Mouse (Mus musculus) heart, embryonic 11.5 days (tissue): Measurements from ENCODE around the gene Gm44. TPM values are rescaled to one million over a fixed set of nuclear protein-coding genes. Genes with fewer than 3 reads are reported as not detected.
"Not testable (repeated sequence)": the region's sequence is repeated elsewhere in the genome, so short reads cannot be mapped to it uniquely, and the experiment has no call there.

Source experiments
- ATAC-seq: fragments of 200-750 bp; cut with Nextera tagmentation; replicated peaks from 2 replicates; pipeline ENCODE4 v1.8.0; 2017; ENCODE audit warnings: moderate library complexity; ENCODE audit not compliant: insufficient number of reproducible peaks, low FRiP score, low TSS enrichment
- H3K27ac ChIP-seq: fragments of 300-500 bp; sonication (generic); 2 replicates; pipeline ENCODE4 v1.5.1; 2014; ENCODE audit warnings: mild to moderate bottlenecking, low read depth, low read length
- H3K27me3 ChIP-seq: fragments of 300-500 bp; sonication (generic); 2 replicates; pipeline ENCODE4 v1.6.1; 2014; ENCODE audit warnings: mild to moderate bottlenecking, low read length, mixed read lengths; ENCODE audit not compliant: control insufficient read depth, insufficient read depth
- H3K36me3 ChIP-seq: fragments of 300-500 bp; sonication (generic); 2 replicates; pipeline ENCODE4 v1.6.1; 2014; ENCODE audit warnings: mild to moderate bottlenecking, low read length, moderate library complexity, mixed read lengths; ENCODE audit not compliant: control insufficient read depth, insufficient read depth
- H3K4me1 ChIP-seq: fragments of 300-500 bp; sonication (generic); 2 replicates; pipeline ENCODE4 v1.6.1; 2014; ENCODE audit warnings: low read length; ENCODE audit not compliant: control insufficient read depth, insufficient read depth
- H3K4me2 ChIP-seq: fragments of 300-500 bp; sonication (generic); 2 replicates; pipeline ENCODE4 v1.6.1; 2014; ENCODE audit warnings: mild to moderate bottlenecking, moderate library complexity
- H3K4me3 ChIP-seq: fragments of 300-500 bp; sonication (generic); 2 replicates; pipeline ENCODE4 v1.5.1; 2014; ENCODE audit warnings: low read depth, low read length
- H3K9ac ChIP-seq: fragments of 300-500 bp; sonication (generic); 2 replicates; pipeline ENCODE4 v1.6.1; 2014; ENCODE audit warnings: mild to moderate bottlenecking, low read depth, low read length, moderate library complexity
- H3K9me3 ChIP-seq: fragments of 300-500 bp; sonication (generic); replicated peaks from 2 replicates; pipeline ENCODE4 v1.6.1; 2016; ENCODE audit warnings: low read length; ENCODE audit not compliant: control insufficient read depth
- WGBS: fragments of 180-500 bp; shearing (Covaris S2); extraction: QIAGEN DNeasy Blood & Tissue Kit; methylation state at CpG from one replicate; pipeline ENCODE4 v1.1.7; 2014; ENCODE audit not compliant: insufficient replicate concordance; 5-methylcytosine and 5-hydroxymethylcytosine counted together
- polyA plus RNA-seq: library from polyadenylated mRNA; unstranded; fragments of >200 nt; fragmentation: Nextera tagmentation; extraction: Ambion mirVana; gene quantifications from 2 replicates; pipeline ENCODE4 v1.2.1, GENCODE M21; 2014

The Gm44 gene
- polyA plus RNA-seq = not detected in 2 replicates

DNA sequence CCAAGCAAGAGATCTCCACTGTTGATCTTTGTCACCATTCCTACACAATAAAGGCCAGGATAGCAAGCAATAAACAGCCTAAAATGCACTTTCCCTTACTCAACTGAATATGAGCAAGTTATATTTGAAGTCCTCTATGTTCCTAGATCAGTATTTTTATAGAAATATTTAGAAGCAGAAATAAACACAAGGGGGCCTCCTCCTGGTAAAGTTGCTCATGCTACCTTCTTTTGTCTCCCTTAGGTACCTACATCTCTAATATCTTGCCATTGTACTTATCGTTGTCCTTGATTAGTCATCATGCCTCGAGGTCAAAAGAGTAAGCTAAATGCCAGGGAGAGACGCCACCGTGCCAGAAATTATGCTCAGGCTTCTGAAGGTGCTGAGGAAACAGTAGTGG, at the start of gene Gm44:
TSS of gene Gm44 (plus strand) at position 301 of the 400 bp plus-strand sequence.
- Histone ChIP-seq H3K9me3 (no peaks in the 10 kb centered on the region), H3K4me2 (no peak within 1 kb of the TSS), H3K4me1 (no peaks in the 10 kb centered on the region), H3K9ac (no peak within 1 kb of the TSS), H3K27ac (no peak within 1 kb of the TSS), H3K36me3 (no peaks in the 10 kb centered on the region), H3K4me3 (no peak within 1 kb of the TSS), H3K27me3 (no peaks in the 10 kb centered on the region)
- no peak for ATAC-seq
- 83% methylated on average over 4 of the region's 4 CpGs for WGBS

DNA sequence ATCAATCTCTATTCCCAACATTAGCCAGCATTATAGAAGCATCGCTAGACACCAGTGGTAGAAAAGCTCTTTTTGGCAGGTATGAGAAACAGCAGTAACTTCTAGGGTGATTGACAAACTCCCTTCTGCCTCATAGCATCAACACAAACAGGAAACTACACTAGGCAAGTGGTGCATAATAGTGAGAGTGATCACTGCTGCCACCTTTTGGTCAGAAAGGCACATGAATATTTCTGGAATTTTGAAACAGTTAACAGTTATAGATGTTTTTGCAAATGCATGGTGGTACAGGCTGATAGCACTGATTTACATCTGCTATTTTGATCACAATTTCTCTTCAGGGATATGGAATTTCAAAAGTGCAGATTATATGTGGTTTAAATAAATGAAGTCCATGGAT, 36.0 kb downstream of the Gm44 start:
- Histone ChIP-seq H3K36me3 (no peaks in the 10 kb centered on the region), H3K4me2 (no peak overlapping the region), H3K9me3 (no peaks in the 10 kb centered on the region), H3K27me3 (no peaks in the 10 kb centered on the region), H3K4me1 (no peaks in the 10 kb centered on the region), H3K4me3 (no peak overlapping the region), H3K9ac (no peak overlapping the region), H3K27ac (no peak overlapping the region)
- no peak for ATAC-seq
- 68% methylated on average over 1 of the region's 1 CpGs for whole genome bisulfite sequencing

DNA sequence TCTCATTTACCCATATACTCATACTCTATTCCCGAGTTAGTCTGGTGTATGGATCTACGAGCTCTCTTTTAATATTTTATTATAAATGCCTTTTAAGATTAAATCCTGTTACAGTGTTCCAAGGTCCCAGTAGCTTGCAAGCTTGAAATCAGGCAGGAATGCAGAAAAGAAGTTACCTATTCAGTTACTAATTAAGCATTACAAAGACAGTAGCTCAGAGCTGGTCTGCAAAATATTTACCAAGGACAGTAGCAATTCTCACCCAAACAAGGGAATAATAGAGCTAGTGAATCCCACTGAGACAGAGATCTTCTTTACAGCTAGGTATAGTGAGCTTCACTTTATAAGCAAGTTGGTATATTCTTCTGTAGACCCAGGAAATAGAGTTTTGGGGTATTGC, 46.3 kb downstream of the Gm44 start:
- not testable (repeated sequence) for H3K4me2 ChIP-seq, H3K27me3 ChIP-seq, H3K36me3 ChIP-seq, ATAC-seq, H3K27ac ChIP-seq, H3K4me1 ChIP-seq, H3K4me3 ChIP-seq, H3K9me3 ChIP-seq, H3K9ac ChIP-seq
- 56% methylated on average over 2 of the region's 2 CpGs for WGBS
